Mouse (Mus musculus) brown adipose tissue, adult 24 weeks (tissue): ENCODE data around the gene Rbbp8nl. TPM values are rescaled to one million over a fixed set of nuclear protein-coding genes. Genes with fewer than 3 reads are reported as not detected.
"Not testable (repeated sequence)": the region's sequence is repeated elsewhere in the genome, so short reads cannot be mapped to it uniquely, and the experiment has no call there.

Experiments
- H3K27ac ChIP-seq: fragments of 200-500 bp; replicated peaks from 2 replicates; pipeline ENCODE4 v1.5.1; 2012; ENCODE audit warnings: low read depth, mild to moderate bottlenecking, low read length
- H3K4me1 ChIP-seq: fragments of 200-500 bp; 2 replicates; pipeline ENCODE4 v1.6.1; 2012; ENCODE audit warnings: low read length, mixed read lengths; ENCODE audit not compliant: control insufficient read depth, insufficient read depth, insufficient read length
- H3K4me3 ChIP-seq: fragments of 200-500 bp; 2 replicates; pipeline ENCODE4 v1.5.1; 2012; ENCODE audit warnings: low read depth, mild to moderate bottlenecking, low read length, moderate library complexity; ENCODE audit not compliant: insufficient read depth
- polyA plus RNA-seq: library from polyadenylated mRNA; stranded (reverse); fragments of >200 nt; gene quantifications from 2 replicates; pipeline ENCODE4 v1.2.4, GENCODE M21; 2012; ENCODE audit not compliant: missing spikeins, insufficient read depth, insufficient read length

The Rbbp8nl gene
- polyA plus RNA-seq, 1 experiment = not detected

DNA sequence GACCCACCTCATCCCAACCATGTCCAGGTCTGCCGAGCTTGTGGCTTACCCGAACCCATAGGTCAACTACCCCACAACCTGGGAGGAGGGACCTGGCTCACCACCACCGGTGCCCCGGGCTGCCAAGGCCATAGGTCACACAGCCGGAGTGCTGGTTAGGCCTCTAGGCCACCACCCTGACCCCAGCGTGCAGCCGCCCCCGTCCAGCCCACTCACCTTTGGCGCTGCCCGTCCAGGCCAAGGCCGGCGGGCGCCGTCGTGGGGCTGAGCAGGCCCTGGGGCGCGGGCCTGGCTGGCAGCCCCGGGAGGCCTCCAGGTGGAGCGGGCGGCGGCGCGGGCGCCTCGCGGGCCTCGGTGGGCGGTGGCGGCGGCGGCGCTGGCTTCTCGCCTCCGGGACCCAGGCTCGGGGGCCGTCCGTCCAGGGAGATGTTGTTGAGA is 16.8 kb downstream of the Rbbp8nl start:
- H3K27ac ChIP-seq = peak overlapping the region; percentile 7
- peak overlapping the region; percentile 81 for H3K4me3 ChIP-seq
- H3K4me1 ChIP-seq = peaks cover 15% of the 10 kb centered on the region

DNA sequence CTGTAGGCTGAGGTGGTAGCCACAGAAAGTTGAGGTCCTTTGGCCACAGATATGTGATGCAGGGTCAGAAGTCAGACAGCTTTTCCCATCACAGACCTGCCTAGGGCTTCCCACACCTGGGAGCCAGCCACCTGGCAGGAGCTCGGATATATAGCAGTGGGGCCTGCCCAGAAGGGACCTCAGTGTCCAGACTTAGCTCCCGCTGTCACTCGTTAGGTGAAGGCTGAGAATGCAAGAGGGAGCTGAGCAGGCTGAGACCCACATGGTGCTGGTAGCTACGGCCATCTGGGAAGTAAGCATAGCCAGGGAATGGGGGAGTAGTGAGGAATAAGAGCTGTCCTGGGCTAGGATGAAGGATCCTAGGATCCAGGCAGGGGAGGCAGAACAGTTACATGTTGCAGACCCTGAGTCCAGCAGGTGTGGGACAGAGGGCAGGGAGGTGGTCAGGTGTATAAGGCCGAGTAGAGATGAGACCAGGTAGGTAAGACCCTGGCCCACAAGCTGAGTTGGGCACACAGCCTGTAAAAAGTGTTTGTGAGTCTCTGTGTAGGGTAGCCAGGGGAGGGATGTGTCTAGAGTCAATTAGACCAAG is 17.8 kb downstream of the Rbbp8nl start:
- Histone ChIP-seq H3K4me3 (peak overlapping the region; percentile 81), H3K4me1 (peaks cover 18% of the 10 kb centered on the region), H3K27ac (no peak overlapping the region)

DNA sequence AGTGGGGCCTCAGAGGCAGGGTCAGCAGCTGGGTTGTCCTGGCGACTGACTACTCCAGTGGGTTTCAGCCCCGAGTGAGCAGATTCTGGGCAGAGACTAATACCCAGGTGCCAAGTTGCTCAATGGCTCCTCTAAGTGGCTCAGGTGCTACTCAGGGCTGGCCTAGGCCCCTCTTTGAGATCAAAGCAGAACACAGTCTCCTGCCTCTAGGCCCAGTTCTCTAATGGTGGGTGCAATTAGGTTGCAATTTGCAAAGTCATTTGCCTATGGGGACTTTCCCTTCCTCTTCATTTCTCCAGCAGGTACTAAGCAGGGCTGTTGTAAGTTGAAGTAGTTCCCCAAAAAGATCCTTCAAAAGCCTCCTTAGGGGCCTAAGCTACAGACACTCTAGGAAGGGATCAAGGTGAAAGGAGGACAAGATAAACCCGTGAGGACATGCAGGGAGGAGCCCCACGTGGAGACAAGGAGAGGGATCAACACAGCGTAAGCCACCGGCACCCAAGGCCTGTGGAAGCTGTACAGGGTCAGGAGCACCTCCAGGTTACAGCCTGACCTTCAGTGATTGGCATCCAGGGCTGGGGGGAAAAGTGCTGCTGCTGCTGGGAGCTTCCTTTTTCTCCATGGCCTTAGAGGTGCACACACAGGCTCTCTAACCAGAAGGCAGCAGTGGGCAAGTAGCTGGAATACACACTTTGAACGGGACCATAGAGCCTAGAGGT is 19.0 kb downstream of the Rbbp8nl start:
- Histone ChIP-seq H3K27ac (no peak overlapping the region), H3K4me3 (no peak overlapping the region), H3K4me1 (peaks cover 14% of the 10 kb centered on the region)

DNA sequence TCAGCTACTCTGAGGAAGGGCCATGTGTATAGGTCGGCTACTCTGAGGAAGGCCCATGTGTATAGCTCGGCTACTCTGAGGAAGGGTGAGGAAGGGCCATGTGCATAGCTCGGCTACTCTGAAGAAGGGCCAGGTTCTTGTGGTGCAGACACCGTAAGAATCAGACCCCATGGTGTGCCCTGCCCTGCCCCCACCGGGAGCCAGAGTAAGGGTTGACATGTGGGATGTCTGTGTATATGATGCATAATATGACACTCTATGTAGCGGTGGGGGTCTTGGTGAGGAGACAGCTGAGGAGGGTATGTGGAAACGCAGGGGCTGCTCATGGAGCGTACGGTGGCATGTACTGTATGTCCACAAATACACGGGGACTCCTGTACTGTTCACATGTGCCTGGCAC is 20.4 kb downstream of the Rbbp8nl start:
- no peak overlapping the region for H3K4me3 ChIP-seq
- peaks cover 22% of the 10 kb centered on the region for H3K4me1 ChIP-seq
- H3K27ac ChIP-seq = no peak overlapping the region

DNA sequence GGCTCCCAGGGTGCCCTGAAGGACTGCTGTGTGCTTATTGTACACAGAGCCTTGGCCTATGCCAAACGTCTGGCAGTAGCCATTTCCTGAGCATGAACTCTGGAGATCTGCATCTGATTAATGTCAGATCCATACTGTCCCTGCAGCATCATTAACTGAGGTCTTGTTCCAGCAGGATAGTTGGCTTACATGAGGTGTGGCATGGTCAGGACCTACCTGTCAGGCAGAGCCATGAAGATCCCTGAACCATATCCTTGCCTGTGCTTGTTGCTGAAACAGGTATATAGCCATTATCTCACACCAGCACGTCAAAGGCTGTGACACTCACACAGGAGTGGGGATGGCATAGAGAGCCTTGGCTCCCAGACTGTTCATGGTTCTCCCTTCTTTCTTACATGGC is 21.7 kb downstream of the Rbbp8nl start:
- Histone ChIP-seq H3K4me1 (peaks cover 29% of the 10 kb centered on the region), H3K4me3 (no peak overlapping the region)

DNA sequence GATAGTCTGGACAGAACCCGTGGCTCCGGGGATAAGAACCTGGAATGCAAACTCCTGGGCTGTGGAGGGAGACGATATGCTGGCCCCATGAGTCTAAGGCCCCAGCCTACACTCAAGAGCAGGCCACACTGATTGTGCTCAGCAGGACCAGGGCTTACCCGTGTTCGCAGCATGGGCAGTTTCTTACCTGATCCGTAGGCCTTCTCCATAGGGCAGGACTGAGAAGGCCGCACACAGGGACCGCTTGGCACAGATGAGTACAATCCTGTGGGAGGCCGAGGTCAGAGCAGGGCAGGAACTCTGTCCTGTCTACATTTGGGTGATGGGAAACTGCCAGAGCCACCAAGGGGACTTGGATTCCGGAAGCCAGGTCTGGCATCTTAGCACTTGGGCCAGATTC is 26.8 kb downstream of the Rbbp8nl start:
- H3K4me3 ChIP-seq = no peak overlapping the region

More for the DNA sequence above, 21.7 kb downstream of the Rbbp8nl start:
- no peak overlapping the region for H3K27ac ChIP-seq

DNA sequence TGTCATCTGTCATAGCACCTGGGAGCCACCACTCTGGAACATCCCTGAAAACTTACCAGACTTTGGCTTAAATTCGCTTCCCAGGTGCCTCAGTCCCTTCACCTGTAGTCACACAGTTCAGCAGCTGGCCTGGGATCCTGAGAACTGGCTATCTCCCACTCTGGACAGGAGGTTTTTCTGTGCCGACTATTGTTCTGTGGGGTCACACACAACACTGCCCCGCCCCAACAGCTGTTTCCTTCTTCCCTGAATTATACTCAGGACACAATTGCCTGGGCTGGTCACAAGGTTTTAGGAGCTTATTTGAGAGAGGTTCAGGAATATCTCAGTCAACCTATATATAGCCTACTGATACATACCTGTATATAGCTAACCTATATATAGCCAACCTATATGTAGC is 27.2 kb downstream of the Rbbp8nl start:
- Histone ChIP-seq H3K27ac (peak overlapping the region; percentile 96), H3K4me3 (peak overlapping the region; percentile 61), H3K4me1 (peaks cover 36% of the 10 kb centered on the region)

More for the DNA sequence above, 26.8 kb downstream of the Rbbp8nl start:
- Histone ChIP-seq H3K27ac (peak overlapping the region; percentile 94), H3K4me1 (peaks cover 36% of the 10 kb centered on the region)

DNA sequence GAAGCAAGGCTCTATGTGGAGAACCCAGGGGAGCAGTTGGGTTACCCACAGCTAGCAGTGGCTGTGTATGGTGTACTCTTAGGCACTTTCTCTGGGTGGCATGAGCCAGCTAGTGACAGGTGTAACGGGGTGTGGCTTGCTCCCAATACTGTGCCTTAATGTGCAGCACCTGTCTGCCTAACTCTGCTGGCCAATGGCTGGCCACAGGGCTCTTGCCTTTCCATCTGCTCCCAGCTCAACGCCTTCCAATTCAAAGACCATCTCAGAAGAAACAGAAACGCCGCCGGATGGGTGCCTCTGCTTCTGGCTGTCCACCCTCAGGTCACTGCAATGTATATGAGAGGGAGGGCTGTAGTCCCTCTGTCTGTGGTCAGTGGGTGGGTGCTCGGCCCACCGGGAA is 27.8 kb downstream of the Rbbp8nl start:
- Histone ChIP-seq H3K4me3 (peak overlapping the region; percentile 61), H3K4me1 (peaks cover 33% of the 10 kb centered on the region), H3K27ac (peak overlapping the region; percentile 96)

DNA sequence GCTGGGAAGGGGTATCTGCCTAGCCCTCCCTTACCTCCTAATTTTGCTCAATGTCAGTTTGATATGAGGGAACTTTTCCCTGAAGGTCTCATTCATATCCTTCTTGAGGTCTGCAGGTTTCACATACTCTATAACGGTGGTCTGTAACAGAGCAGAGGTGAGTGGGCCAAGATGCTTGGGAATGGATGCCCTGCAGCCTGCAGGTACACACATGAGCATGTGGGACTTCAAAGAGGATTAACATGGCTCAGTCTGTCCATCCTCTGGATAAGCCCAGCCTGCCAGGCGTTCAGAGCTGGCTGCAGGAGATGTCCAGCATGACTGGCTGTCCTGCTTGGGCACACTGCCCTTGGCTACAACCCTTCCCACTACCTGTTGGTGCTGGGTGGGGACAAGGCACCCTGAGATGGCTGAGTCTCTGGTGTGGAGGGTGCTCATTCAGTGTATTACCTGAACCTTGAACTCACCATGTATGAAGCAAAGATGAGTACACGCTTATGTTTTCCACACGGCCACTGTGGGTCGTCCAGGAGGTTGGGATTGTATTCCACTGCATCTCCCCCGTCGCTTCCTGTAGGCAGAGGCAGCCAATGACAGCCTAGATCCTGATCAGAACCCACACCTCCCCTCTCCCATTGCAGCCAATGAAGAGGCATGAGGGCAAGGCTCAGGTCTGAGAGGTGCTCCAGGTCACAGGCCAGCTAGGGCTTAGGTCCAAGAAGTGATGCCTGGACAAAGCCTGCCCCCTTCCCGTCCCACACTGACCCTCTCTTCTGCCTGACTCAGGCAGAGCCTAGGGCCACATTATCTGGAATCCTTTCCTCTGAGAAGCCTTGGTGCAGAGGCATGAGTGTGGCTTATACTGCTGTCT is 28.8 kb downstream of the Rbbp8nl start:
- H3K27ac ChIP-seq = peak overlapping the region; percentile 96
- H3K4me3 ChIP-seq = peak overlapping the region; percentile 7
- peaks cover 35% of the 10 kb centered on the region for H3K4me1 ChIP-seq

DNA sequence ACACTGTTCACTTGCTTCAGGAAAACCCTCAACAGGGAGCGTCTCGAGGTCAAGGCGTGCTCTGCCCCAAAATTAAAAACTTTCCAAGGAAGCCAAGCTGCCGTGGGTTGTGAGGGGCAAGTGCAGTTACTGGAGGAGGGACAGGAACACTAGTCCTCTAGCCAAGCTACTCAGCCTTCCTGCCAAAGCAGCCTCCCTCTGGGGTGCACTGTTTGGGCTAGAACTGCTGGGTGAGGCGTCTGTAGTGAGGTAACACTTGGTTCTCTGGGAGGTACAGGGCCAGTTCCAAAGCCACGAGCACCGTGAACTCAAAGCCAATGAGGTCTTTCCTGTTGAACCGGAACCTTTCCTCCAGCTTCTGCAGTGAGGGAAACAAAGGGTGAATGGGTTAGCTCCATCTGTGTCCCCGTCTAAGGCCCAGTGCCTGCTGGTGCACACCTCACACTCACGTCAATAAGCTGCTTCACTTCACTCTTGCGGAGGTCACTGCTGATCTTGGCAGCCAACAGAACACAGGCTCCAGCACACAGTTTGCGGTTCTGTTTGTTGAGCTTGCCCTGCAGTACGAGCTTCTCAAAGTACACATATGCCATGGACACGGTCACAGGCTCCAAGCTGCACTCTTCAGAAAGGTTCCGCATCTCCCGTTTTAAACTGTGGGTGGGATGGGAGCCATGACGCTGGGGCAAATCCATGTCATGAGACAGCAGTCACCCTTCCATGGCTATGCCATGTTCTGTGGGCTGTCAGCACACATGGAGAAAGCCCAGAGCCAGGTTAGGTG is 29.7 kb downstream of the Rbbp8nl start:
- H3K4me1 ChIP-seq = peaks cover 34% of the 10 kb centered on the region
- peak overlapping the region; percentile 49 for H3K27ac ChIP-seq

DNA sequence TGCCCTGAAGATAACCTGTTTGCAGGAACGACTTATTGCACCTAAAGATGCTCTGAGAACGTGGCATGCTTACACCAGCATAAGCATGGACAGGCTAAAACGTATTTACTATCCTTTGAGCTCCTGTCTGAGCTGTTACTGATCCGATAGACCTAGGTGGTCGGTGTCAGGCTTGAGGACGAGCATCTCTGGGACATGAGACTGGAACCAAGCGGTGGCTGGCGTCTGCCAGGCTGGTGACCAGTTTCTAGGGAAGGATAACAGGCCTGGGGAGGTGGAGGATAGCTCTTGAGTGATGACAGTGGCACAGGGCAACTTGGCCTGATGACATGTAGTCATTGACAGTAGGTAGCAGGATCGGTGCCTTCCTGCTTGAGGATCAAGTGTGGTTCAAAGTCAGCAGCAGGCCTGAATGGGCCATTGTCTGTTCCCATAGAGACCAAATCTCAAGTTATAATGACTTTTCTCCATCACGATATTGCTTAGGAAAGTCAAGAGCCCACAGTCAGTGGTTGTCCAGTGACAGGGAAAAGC is 30.7 kb downstream of the Rbbp8nl start:
- not testable (repeated sequence) for H3K4me3 ChIP-seq, H3K27ac ChIP-seq
- H3K4me1 ChIP-seq = peaks cover 25% of the 10 kb centered on the region

More for the DNA sequence above, 29.7 kb downstream of the Rbbp8nl start:
- not testable (repeated sequence) for H3K4me3 ChIP-seq

DNA sequence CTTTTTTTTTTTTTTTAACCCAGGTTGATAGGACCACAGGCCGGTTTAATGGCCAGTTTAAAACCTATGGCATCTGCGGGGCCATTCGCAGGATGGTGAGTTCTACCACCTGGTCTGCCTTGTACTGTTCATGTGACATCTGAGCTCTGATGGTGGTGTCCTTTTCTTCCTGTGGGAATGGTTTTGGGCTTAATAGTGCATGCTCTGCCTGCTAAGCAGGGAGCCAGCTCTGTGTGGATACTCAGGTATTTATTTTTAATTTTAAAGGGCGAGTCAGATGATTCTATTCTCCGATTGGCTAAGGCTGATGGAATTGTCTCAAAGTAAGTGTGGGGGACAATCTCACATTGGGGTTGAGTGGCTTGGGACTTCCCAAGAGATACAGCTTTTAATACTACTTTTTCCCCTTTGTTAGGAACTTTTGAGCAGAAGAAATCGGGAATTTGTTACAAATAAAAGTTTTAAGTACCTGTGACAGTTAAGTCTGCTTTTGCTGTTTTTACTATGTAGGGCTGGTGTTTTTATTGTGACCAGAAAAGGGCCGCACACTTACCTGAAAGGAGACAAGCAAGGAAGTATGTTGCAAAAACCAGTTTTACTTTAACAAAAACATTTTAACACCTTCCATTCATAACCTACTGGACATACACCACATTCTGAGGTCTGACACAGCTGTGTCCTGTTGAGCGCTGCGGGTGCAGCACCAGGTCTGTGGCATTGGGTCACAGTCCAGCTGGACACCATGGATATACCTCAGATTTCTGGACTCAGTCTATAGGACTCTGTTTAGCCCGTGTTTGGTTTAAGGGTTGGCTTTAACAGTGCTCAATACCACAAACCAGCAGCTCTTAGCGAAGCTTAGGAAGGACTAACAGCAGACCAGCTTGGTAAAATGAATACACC is 31.5 kb downstream of the Rbbp8nl start:
- H3K4me1 ChIP-seq = peaks cover 23% of the 10 kb centered on the region
- H3K27ac ChIP-seq = no peak overlapping the region
- peak overlapping the region; percentile 73 for H3K4me3 ChIP-seq

DNA sequence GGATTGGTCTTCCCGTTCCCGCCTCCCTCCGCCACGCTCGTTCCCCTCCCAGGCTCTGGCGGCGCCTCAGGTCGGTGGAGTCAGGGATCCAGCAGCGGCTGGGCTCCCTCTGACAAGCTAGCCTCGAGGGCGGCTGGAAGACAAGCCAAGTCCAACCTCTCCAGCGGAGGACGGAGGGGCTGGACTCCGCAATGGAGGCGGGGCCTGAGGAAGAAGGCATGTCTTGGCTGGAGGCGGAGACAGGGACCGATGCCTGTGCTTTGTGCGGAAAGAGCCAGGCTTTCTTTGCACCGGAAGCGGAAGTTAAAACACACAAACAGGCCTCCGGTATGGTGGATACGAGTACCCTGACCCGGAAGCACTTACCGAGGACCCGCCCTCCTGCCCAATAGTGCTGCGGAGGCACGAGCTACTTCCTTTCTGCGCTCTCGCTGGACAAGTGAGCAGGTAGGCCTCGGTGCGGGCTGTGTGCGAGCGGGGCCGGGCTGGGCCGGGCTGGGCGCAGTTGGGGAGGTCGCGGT is 32.6 kb downstream of the Rbbp8nl start, which contains the start of gene Rps21:
Gene Rps21 (plus strand): TSS at position 377 of the 521 bp plus-strand sequence.
- Histone ChIP-seq H3K27ac (peak within 1 kb of the TSS; percentile 60), H3K4me3 (peak within 1 kb of the TSS; percentile 73), H3K4me1 (peaks cover 15% of the 10 kb centered on the region)
